Comparison of ENCODE assay signal across 13 mouse cellular contexts in genomic region chr5:143370416-143371145, GRCm38 (mm10). TPM values are rescaled to one million over a fixed set of nuclear protein-coding genes. Genes with fewer than 3 reads are reported as not detected.
DNase-seq lines count a peak whose midpoint lies in the region; ATAC-seq and TF ChIP-seq lines count a peak whose summit lies in the region.
"Had no signal": no experiment of that assay in that cellular context is flagged by ENCODE, and none has a peak within 500 bp of the region (broad histone marks: within the 10 kb centered on the region; RNA-seq: fewer than 3 reads in every experiment).

No protein-coding gene starts in this region.

- H3K9ac ChIP-seq in stomach, embryonic 15.5 days, result no peak overlapping the region
- no peak overlapping the region for H3K9ac ChIP-seq in stomach, postnatal 0 days (ENCODE audit: low read length)
- no peak overlapping the region for H3K9ac ChIP-seq in intestine, postnatal 0 days (ENCODE audit: low read depth, low read length)
- H3K9ac ChIP-seq: liver, embryonic 15.5 days had no signal

- peaks cover 15% of the 10 kb centered on the region for H3K4me1 ChIP-seq in heart, embryonic 10.5 days
- peaks cover 6% of the 10 kb centered on the region; the same call in 1 of the 2 replicates for H3K4me1 ChIP-seq in stomach, embryonic 15.5 days
- H3K4me1 ChIP-seq in stomach, postnatal 0 days (replicated peaks; ENCODE audit: control insufficient read depth, insufficient read depth), result no peaks in the 10 kb centered on the region
- H3K4me1 ChIP-seq in intestine, postnatal 0 days (replicated peaks; ENCODE audit: control insufficient read depth, insufficient read depth, low read length), result no peaks in the 10 kb centered on the region; the same call in 1 of the 2 replicates
- H3K4me1 ChIP-seq in olfactory bulb, adult 2 months (ENCODE audit: control insufficient read depth, insufficient read depth, low read length), result peaks cover 44% of the 10 kb centered on the region

- no peaks in the 10 kb centered on the region for H3K9me3 ChIP-seq in heart, embryonic 10.5 days
- no peaks in the 10 kb centered on the region for H3K9me3 ChIP-seq in stomach, embryonic 15.5 days
- H3K9me3 ChIP-seq in stomach, postnatal 0 days (ENCODE audit: control insufficient read depth, low read length), result no peaks in the 10 kb centered on the region
- no peaks in the 10 kb centered on the region for H3K9me3 ChIP-seq in intestine, postnatal 0 days (ENCODE audit: control insufficient read depth)
- H3K9me3 ChIP-seq: liver, embryonic 15.5 days had no signal

- TF ChIP-seq CTCF in stomach, postnatal 0 days (IDR thresholded peaks at IDR 0.05; ENCODE audit: low read depth), result no peak
- no peak for TF ChIP-seq CTCF in intestine, postnatal 0 days (IDR thresholded peaks at IDR 0.05; ENCODE audit: low read depth)
- no peak for TF ChIP-seq CTCF in olfactory bulb, adult 2 months (IDR thresholded peaks at IDR 0.05; ENCODE audit: insufficient read depth, low read depth, low read length)

- ATAC-seq in stomach, embryonic 15.5 days (ENCODE audit: insufficient read depth, low FRiP score, low read depth), result no peak
- no peak for ATAC-seq in stomach, postnatal 0 days (ENCODE audit: low FRiP score, low TSS enrichment)
- no peak for ATAC-seq in intestine, postnatal 0 days

- peaks cover 93% of the 10 kb centered on the region for H3K27me3 ChIP-seq in heart, embryonic 10.5 days (ENCODE audit: insufficient read depth, poor library complexity, severe bottlenecking)
- peaks cover 84% of the 10 kb centered on the region for H3K27me3 ChIP-seq in stomach, embryonic 15.5 days (replicated peaks)
- H3K27me3 ChIP-seq in stomach, postnatal 0 days (ENCODE audit: control insufficient read depth, insufficient read depth, low read length), result no peaks in the 10 kb centered on the region; the same call in 1 of the 2 replicates
- peaks cover 80% of the 10 kb centered on the region for H3K27me3 ChIP-seq in intestine, postnatal 0 days (replicated peaks; ENCODE audit: control insufficient read depth, insufficient read depth, low read length)

- no peaks in the 10 kb centered on the region for H3K36me3 ChIP-seq in heart, embryonic 10.5 days
- no peaks in the 10 kb centered on the region for H3K36me3 ChIP-seq in stomach, embryonic 15.5 days
- no peaks in the 10 kb centered on the region for H3K36me3 ChIP-seq in stomach, postnatal 0 days (ENCODE audit: control insufficient read depth, insufficient read depth, low read length)
- no peaks in the 10 kb centered on the region for H3K36me3 ChIP-seq in intestine, postnatal 0 days (ENCODE audit: control insufficient read depth, insufficient read depth)
- H3K36me3 ChIP-seq: liver, embryonic 15.5 days had no signal

- TF ChIP-seq POLR2A in olfactory bulb, adult 2 months (IDR thresholded peaks at IDR 0.05; ENCODE audit: insufficient read depth, low read depth, low read length), result no peak

- peak overlapping the region; percentile 46; the same call in 1 of the 2 replicates for H3K4me2 ChIP-seq in stomach, embryonic 15.5 days
- no peak overlapping the region for H3K4me2 ChIP-seq in stomach, postnatal 0 days (replicated peaks; ENCODE audit: low read depth)
- H3K4me2 ChIP-seq in intestine, postnatal 0 days (replicated peaks; ENCODE audit: low read depth), result no peak overlapping the region; the same call in 1 of the 2 replicates
- H3K4me2 ChIP-seq: liver, embryonic 15.5 days had no signal

- WGBS in heart, embryonic 10.5 days, result 26% methylated on average over 17 of the region's 17 CpGs
- 30% methylated on average over 17 of the region's 17 CpGs for WGBS in stomach, embryonic 15.5 days
- 29% methylated on average over 17 of the region's 17 CpGs for WGBS in stomach, postnatal 0 days
- 32% methylated on average over 17 of the region's 17 CpGs for WGBS in intestine, postnatal 0 days
- 26% methylated on average over 17 of the region's 17 CpGs for WGBS in olfactory bulb, adult 2 months

- H3K27ac ChIP-seq in heart, embryonic 10.5 days, result no peak overlapping the region
- no peak overlapping the region for H3K27ac ChIP-seq in stomach, embryonic 15.5 days
- H3K27ac ChIP-seq in stomach, postnatal 0 days (replicated peaks), result no peak overlapping the region
- no peak overlapping the region for H3K27ac ChIP-seq in intestine, postnatal 0 days (ENCODE audit: low read depth, low read length)
- H3K27ac ChIP-seq in olfactory bulb, adult 2 months (ENCODE audit: insufficient read depth, low read depth, low read length), result no peak overlapping the region
- H3K27ac ChIP-seq: liver, embryonic 15.5 days had no signal

- peak overlapping the region; percentile 46; the same call in 1 of the 2 replicates for H3K4me3 ChIP-seq in heart, embryonic 10.5 days
- H3K4me3 ChIP-seq in stomach, embryonic 15.5 days (replicated peaks), result peak overlapping the region; percentile 18; the same call in 1 of the 2 replicates
- H3K4me3 ChIP-seq in stomach, postnatal 0 days (ENCODE audit: low read depth, low read length), result no peak overlapping the region
- peak overlapping the region; percentile 24; the same call in 1 of the 2 replicates for H3K4me3 ChIP-seq in intestine, postnatal 0 days (ENCODE audit: low read depth, low read length)
- H3K4me3 ChIP-seq in olfactory bulb, adult 2 months (ENCODE audit: insufficient read depth, low read depth, low read length), result peak overlapping the region; percentile 40
- H3K4me3 ChIP-seq: liver, embryonic 15.5 days had no signal

- TF ChIP-seq EP300 in stomach, postnatal 0 days (optimal IDR thresholded peaks at IDR 0.05), result no peak

- no peak for DNase-seq in heart, embryonic 10.5 days (ENCODE audit: low spot score)
- DNase-seq in heart, postnatal 4 days, result no peak
- DNase-seq in stomach, postnatal 0 days (ENCODE audit: low spot score), result no peak
- DNase-seq in adrenal gland, adult 8-10 months, result no peak
- DNase-seq in thymus, postnatal 36 days, result no peak
- DNase-seq: kidney, adult 9 months had no signal

RNA-seq across cellular contexts. Expression of gene Grid2ip, which starts 13.4 kb away (rescaled TPM):
- polyA plus RNA-seq in heart, embryonic 10.5 days (2016; fragmentation: Nextera tagmentation; extraction: Ambion mirVana), result 0.51 and 0.55 TPM in 2 replicates
- under 1 TPM in 1 of 2 experiments, not detected in 1; 0.07 TPM for total RNA-seq in heart, postnatal 4 days (2021)
- 1.1 and 2.0 TPM in 2 replicates for polyA plus RNA-seq in stomach, embryonic 15.5 days (2015; fragmentation: Nextera tagmentation; extraction: Ambion mirVana)
- polyA plus RNA-seq in stomach, postnatal 0 days (2015; fragmentation: Nextera tagmentation; extraction: Ambion mirVana), result 0.86 and 1.4 TPM in 2 replicates
- 0.04 and 0.10 TPM in 2 replicates for polyA plus RNA-seq in intestine, postnatal 0 days (2015; fragmentation: Nextera tagmentation; extraction: Ambion mirVana)
- not detected in 2 replicates for polyA plus RNA-seq in olfactory bulb, adult 2 months (2012; ENCODE audit: insufficient read depth, insufficient read length, low replicate concordance, missing spikeins)
- total RNA-seq in adrenal gland, adult 8-10 months (2022), result 1 to 10 TPM in 1 of 4 experiments, under 1 TPM in 3; 0.61 to 1.2 (median 0.91) TPM
- total RNA-seq: common myeloid progenitor, adult 5-6 weeks had no signal
- polyA plus RNA-seq: C2C12; gonadal fat pad, adult 2 months; liver, embryonic 15.5 days had no signal

RNA-seq across cellular contexts. Expression of gene Kdelr2, which starts 33.1 kb away (rescaled TPM):
- 269 and 275 TPM in 2 replicates for polyA plus RNA-seq in heart, embryonic 10.5 days (2016; fragmentation: Nextera tagmentation; extraction: Ambion mirVana)
- total RNA-seq in heart, postnatal 4 days (2021), result 100 to 1,000 TPM; 118 to 122 TPM
- polyA plus RNA-seq in stomach, embryonic 15.5 days (2015; fragmentation: Nextera tagmentation; extraction: Ambion mirVana), result 357 and 384 TPM in 2 replicates
- 287 and 315 TPM in 2 replicates for polyA plus RNA-seq in stomach, postnatal 0 days (2015; fragmentation: Nextera tagmentation; extraction: Ambion mirVana)
- polyA plus RNA-seq in intestine, postnatal 0 days (2015; fragmentation: Nextera tagmentation; extraction: Ambion mirVana), result 429 and 451 TPM in 2 replicates
- polyA plus RNA-seq in olfactory bulb, adult 2 months (2012; ENCODE audit: insufficient read depth, insufficient read length, low replicate concordance, missing spikeins), result not detected in 2 replicates
- total RNA-seq in adrenal gland, adult 8-10 months (2022), result 100 to 1,000 TPM in 3 of 4 experiments, 10 to 100 TPM in 1; 97.5 to 115 (median 101) TPM

RNA-seq across cellular contexts. Expression of gene Zdhhc4, which starts 41.5 kb away (rescaled TPM):
- 55.5 and 58.6 TPM in 2 replicates for polyA plus RNA-seq in heart, embryonic 10.5 days (2016; fragmentation: Nextera tagmentation; extraction: Ambion mirVana)
- total RNA-seq in heart, postnatal 4 days (2021), result 10 to 100 TPM; 35.6 to 37.3 TPM
- polyA plus RNA-seq in stomach, embryonic 15.5 days (2015; fragmentation: Nextera tagmentation; extraction: Ambion mirVana), result 66.5 and 70.2 TPM in 2 replicates
- polyA plus RNA-seq in stomach, postnatal 0 days (2015; fragmentation: Nextera tagmentation; extraction: Ambion mirVana), result 62.6 and 65.2 TPM in 2 replicates
- 46.5 and 52.4 TPM in 2 replicates for polyA plus RNA-seq in intestine, postnatal 0 days (2015; fragmentation: Nextera tagmentation; extraction: Ambion mirVana)
- polyA plus RNA-seq in olfactory bulb, adult 2 months (2012; ENCODE audit: insufficient read depth, insufficient read length, low replicate concordance, missing spikeins), result not detected in 2 replicates
- 10 to 100 TPM; 60.3 to 74.8 (median 66.3) TPM for total RNA-seq in adrenal gland, adult 8-10 months (2022)

RNA-seq across cellular contexts. Expression of gene E130309D02Rik, which starts 55.4 kb away (rescaled TPM):
- 35.0 and 46.1 TPM in 2 replicates for polyA plus RNA-seq in heart, embryonic 10.5 days (2016; fragmentation: Nextera tagmentation; extraction: Ambion mirVana)
- total RNA-seq in heart, postnatal 4 days (2021), result 10 to 100 TPM; 21.8 to 22.6 TPM
- polyA plus RNA-seq in stomach, embryonic 15.5 days (2015; fragmentation: Nextera tagmentation; extraction: Ambion mirVana), result 32.6 and 34.3 TPM in 2 replicates
- 15.7 and 18.5 TPM in 2 replicates for polyA plus RNA-seq in stomach, postnatal 0 days (2015; fragmentation: Nextera tagmentation; extraction: Ambion mirVana)
- polyA plus RNA-seq in intestine, postnatal 0 days (2015; fragmentation: Nextera tagmentation; extraction: Ambion mirVana), result 14.7 and 14.9 TPM in 2 replicates
- polyA plus RNA-seq in olfactory bulb, adult 2 months (2012; ENCODE audit: insufficient read depth, insufficient read length, low replicate concordance, missing spikeins), result not detected in 2 replicates
- total RNA-seq in adrenal gland, adult 8-10 months (2022), result 10 to 100 TPM; 22.1 to 34.5 (median 28.6) TPM

Comparison
In these comparisons a context has a peak if more than half of its experiments do, and no peak if none do; other contexts are left out.
1. RNA of gene Kdelr2, which starts 33.1 kb away (polyA plus RNA-seq): 429 to 451 TPM in intestine, postnatal 0 days, 357 to 384 TPM in stomach, embryonic 15.5 days, 287 to 315 TPM in stomach, postnatal 0 days and 269 to 275 TPM in heart, embryonic 10.5 days; not detected in olfactory bulb, adult 2 months; every median in the first group is over 100 times any median in the second.
2. RNA of gene Zdhhc4, which starts 41.5 kb away (polyA plus RNA-seq): 66.5 to 70.2 TPM in stomach, embryonic 15.5 days, 62.6 to 65.2 TPM in stomach, postnatal 0 days, 55.5 to 58.6 TPM in heart, embryonic 10.5 days and 46.5 to 52.4 TPM in intestine, postnatal 0 days; not detected in olfactory bulb, adult 2 months; every median in the first group is over 10 times any median in the second.